Mouse (Mus musculus) left cerebral cortex, adult 2 months (tissue): Measurements from ENCODE around the gene Zfp36. TPM values are rescaled to one million over a fixed set of nuclear protein-coding genes. Genes with fewer than 3 reads are reported as not detected.

ENCODE experiments used
- DNase-seq, 2 experiments: peaks; one replicate each; pipeline ENCODE4 v3.0.0; 2021 to 2022; ENCODE audit warnings: low spot score in 2 of 2, mixed read lengths in 1 of 2; ENCODE audit errors: extremely low spot score in 1 of 2
- H3K27ac ChIP-seq: fragments of 200-600 bp; 2 replicates; pipeline ENCODE4 v1.8.1; 2022
- H3K4me3 ChIP-seq: fragments of 200-600 bp; 2 replicates; pipeline ENCODE4 v1.8.1; 2022
- CTCF ChIP-seq: fragments of 200-600 bp; IDR thresholded peaks from 2 replicates; pipeline ENCODE4 v1.8.1; 2022; ENCODE audit warnings: antibody characterized with exemption, mild to moderate bottlenecking, moderate library complexity
- intact Hi-C: fragments of 180-260 bp; cut with DNase I; formaldehyde crosslinking; loops from one replicate; pipeline ENCODE4 v1.15.1; 2025
- total RNA-seq, 2 experiments: library from RNA; stranded (reverse); gene quantifications; 2 replicates each; pipeline ENCODE4 v1.2.3; 2021

Gene Zfp36
- total RNA-seq, 2 experiments from 2014 or later, result 2.3 to 2.8 TPM

- no peak overlapping the region for H3K4me3 ChIP-seq
- H3K27ac ChIP-seq, result peak overlapping the region; percentile 75
- DNase-seq, result peak; percentile 51 to 56
- intact Hi-C loops, result no loop called here
- TF ChIP-seq CTCF, result no peak
These were observed 2.9 kb upstream of the Zfp36 start for GRCm38 (mm10) chr7:28382981-28383396.

GRCm38 (mm10) chr7:28382347-28382951 lies 2.4 kb upstream of the Zfp36 start:
- peak overlapping the region; percentile 75 for H3K27ac ChIP-seq
- no peak overlapping the region for H3K4me3 ChIP-seq
- TF ChIP-seq CTCF, result no peak
- DNase-seq, result no peak
- intact Hi-C loops, result no loop called here

- intact Hi-C loops, result no loop called here
- H3K4me3 ChIP-seq, result peak overlapping the region; percentile 36
- no peak for TF ChIP-seq CTCF
- peak overlapping the region; percentile 91 for H3K27ac ChIP-seq
- peak; percentile 43 to 50 for DNase-seq
These were observed 1.9 kb upstream of the Zfp36 start for GRCm38 (mm10) chr7:28381938-28382337.

- no peak for DNase-seq
- peak overlapping the region; percentile 91 for H3K27ac ChIP-seq
- TF ChIP-seq CTCF, result no peak
- intact Hi-C loops, result no loop called here
- peak overlapping the region; percentile 36 for H3K4me3 ChIP-seq
These were observed 1.2 kb upstream of the Zfp36 start for GRCm38 (mm10) chr7:28381017-28381790.

- peak overlapping the region; percentile 54 for H3K4me3 ChIP-seq
- H3K27ac ChIP-seq, result peak overlapping the region; percentile 84
- TF ChIP-seq CTCF, result no peak
- DNase-seq, result peak; percentile 78 to 82
- intact Hi-C loops, result no loop called here
These were observed 1.0 kb downstream of the Zfp36 start for GRCm38 (mm10) chr7:28378769-28379651.

- peak overlapping the region; percentile 91 for H3K27ac ChIP-seq
- TF ChIP-seq CTCF, result no peak
- H3K4me3 ChIP-seq, result peak overlapping the region; percentile 54
- DNase-seq, result no peak
- intact Hi-C loops, result no loop called here
These were observed 1.9 kb downstream of the Zfp36 start for GRCm38 (mm10) chr7:28378066-28378690.

- no peak for TF ChIP-seq CTCF
- DNase-seq, result no peak
- intact Hi-C loops, result no loop called here
- peak overlapping the region; percentile 91; the same call in 1 of the 2 replicates for H3K27ac ChIP-seq
- peak overlapping the region; percentile 54 for H3K4me3 ChIP-seq
These were observed 2.6 kb downstream of the Zfp36 start for GRCm38 (mm10) chr7:28377190-28378065.

- H3K27ac ChIP-seq, result peak overlapping the region; percentile 91
- H3K4me3 ChIP-seq, result peak overlapping the region; percentile 54
- no peak for TF ChIP-seq CTCF
- DNase-seq, result no peak
- intact Hi-C loops, result no loop called here
These were observed 3.9 kb downstream of the Zfp36 start for GRCm38 (mm10) chr7:28376011-28376771.

- Histone ChIP-seq H3K27ac (peak overlapping the region; percentile 91), H3K4me3 (peak overlapping the region; percentile 54)
- intact Hi-C loops, result no loop called here
- DNase-seq, result peak; percentile 71 to 80
- no peak; the same call in 1 of the 2 replicates for TF ChIP-seq CTCF
These were observed 4.7 kb downstream of the Zfp36 start for GRCm38 (mm10) chr7:28375176-28375921.

- Histone ChIP-seq H3K27ac (peak overlapping the region; percentile 91; the same call in 1 of the 2 replicates), H3K4me3 (no peak overlapping the region)
- intact Hi-C loops, result no loop called here
- DNase-seq, result no peak
- TF ChIP-seq CTCF, result no peak
These were observed 5.4 kb downstream of the Zfp36 start for GRCm38 (mm10) chr7:28374647-28375046.
